Mouse (Mus musculus): ENCODE measurements at regions not wholly inside any gene's neighbourhood (a gene's known extent, or its start where the extent isn't known, plus 50 kb on each side); places are given as distances from the start of the nearest gene placed in this dataset.

- 83% methylated on average over 4 of the region's 4 CpGs for WGBS
- no peaks in the 10 kb centered on the region for H3K27me3 ChIP-seq
- H3K27ac ChIP-seq: no peak overlapping the region
- no peaks in the 10 kb centered on the region for H3K36me3 ChIP-seq
- no peaks in the 10 kb centered on the region for H3K9me3 ChIP-seq
- no peaks in the 10 kb centered on the region for H3K4me1 ChIP-seq
- H3K9ac ChIP-seq: no peak overlapping the region
- H3K4me3 ChIP-seq: no peak overlapping the region
- no peak overlapping the region for H3K4me2 ChIP-seq (replicated peaks)
- no peak for ATAC-seq (ENCODE audit: low FRiP score, low read depth)
Observed at GRCm38 (mm10) chr14:66584699-66585098, 575.7 kb upstream of the Gulo start.

DNA sequence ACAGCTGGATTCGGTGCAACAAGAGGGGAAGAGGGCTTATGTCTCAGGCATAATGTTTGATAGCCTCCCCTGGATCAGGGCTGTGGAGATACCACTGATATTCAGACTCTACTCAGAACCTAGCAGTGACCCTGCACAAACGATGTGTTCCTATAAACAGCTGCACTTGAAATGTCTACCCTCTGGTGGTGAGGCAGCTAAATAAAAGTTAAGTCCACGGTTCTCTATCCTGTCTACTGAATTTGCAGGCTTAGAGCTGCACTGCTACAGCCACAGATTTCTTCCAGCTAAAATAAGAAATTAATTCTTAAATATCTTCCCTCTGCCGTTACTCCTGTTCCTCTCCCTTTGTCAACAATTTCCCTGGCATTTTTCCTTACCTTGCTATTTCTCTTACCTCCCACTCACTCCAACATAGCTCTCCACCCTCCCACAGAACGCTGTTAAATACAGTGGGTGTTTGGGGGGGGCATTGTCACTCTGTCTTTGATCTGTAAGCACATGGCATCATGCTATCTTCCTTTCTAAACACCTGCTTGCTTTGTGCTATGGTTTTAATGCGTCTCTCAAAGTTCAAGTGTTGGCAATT lies 571.0 kb upstream of the Gulo start:
- Histone ChIP-seq H3K9ac (no peak overlapping the region), H3K4me3 (no peak overlapping the region), H3K4me1 (no peaks in the 10 kb centered on the region), H3K27me3 (no peaks in the 10 kb centered on the region), H3K4me2 (replicated peaks) (no peak overlapping the region), H3K9me3 (peaks cover 3% of the 10 kb centered on the region; the same call in 1 of the 2 replicates), H3K36me3 (no peaks in the 10 kb centered on the region), H3K27ac (no peak overlapping the region)
- no peak for ATAC-seq (ENCODE audit: low FRiP score, low read depth)
- WGBS: 76% methylated on average over 6 of the region's 6 CpGs

DNA sequence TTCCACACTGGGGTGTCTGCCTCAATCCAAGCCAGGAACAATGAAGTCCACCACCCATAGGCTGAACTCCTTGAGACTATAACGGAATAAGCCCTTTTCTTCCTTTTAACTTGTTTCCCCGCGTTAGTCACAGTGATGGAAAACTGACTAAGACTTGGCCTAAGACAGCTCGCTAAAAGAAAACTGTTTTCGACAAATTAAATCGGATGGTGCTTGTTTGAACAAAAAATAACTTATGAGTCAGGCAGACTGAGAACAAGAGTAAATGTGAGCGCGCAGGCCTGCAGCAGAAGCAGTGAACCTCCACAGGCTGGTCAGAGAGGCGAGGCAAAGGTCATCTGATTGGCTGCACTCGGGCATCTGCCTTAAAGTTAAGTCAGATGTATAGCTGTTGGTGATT lies 557.6 kb upstream of the Gulo start:
- Histone ChIP-seq H3K9ac (no peak overlapping the region), H3K27me3 (peaks cover 2% of the 10 kb centered on the region; the same call in 1 of the 2 replicates), H3K4me1 (no peaks in the 10 kb centered on the region), H3K4me2 (replicated peaks) (no peak overlapping the region), H3K27ac (no peak overlapping the region), H3K9me3 (no peaks in the 10 kb centered on the region), H3K36me3 (no peaks in the 10 kb centered on the region), H3K4me3 (no peak overlapping the region)
- WGBS: 91% methylated on average over 10 of the region's 10 CpGs
- ATAC-seq (ENCODE audit: low FRiP score, low read depth): no peak

GRCm38 (mm10) chr14:66562744-66563143 lies 553.7 kb upstream of the Gulo start:
- Histone ChIP-seq H3K27me3 (peaks cover 2% of the 10 kb centered on the region; the same call in 1 of the 2 replicates), H3K9me3 (no peaks in the 10 kb centered on the region), H3K9ac (no peak overlapping the region), H3K36me3 (no peaks in the 10 kb centered on the region), H3K27ac (no peak overlapping the region), H3K4me2 (replicated peaks) (no peak overlapping the region), H3K4me3 (no peak overlapping the region), H3K4me1 (no peaks in the 10 kb centered on the region)
- 39% methylated on average over 4 of the region's 4 CpGs for WGBS
- ATAC-seq (ENCODE audit: low FRiP score, low read depth): no peak

DNA sequence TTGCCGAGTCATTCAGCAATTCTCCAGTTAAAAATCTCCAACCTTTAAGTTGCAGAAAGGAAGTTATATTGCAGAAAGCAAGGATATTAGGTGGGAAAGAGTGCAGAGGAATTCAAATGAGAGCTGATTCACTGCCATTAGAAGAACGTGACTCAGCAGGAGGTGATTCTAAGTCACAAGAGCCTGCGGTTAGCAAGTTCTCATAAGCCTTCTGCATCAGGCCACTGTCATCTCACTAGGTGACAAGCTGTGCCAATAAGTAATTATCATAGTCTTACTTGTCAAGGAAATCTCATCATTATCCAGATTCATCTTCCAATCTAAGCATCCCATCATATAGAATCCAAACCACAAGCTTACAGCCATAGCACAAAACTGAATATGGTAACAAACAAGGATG lies 552.7 kb upstream of the Gulo start:
- H3K9me3 ChIP-seq: no peaks in the 10 kb centered on the region
- ATAC-seq (ENCODE audit: low FRiP score, low read depth): no peak
- H3K27me3 ChIP-seq: peaks cover 2% of the 10 kb centered on the region; the same call in 1 of the 2 replicates
- H3K4me1 ChIP-seq: no peaks in the 10 kb centered on the region
- H3K4me2 ChIP-seq (replicated peaks): no peak overlapping the region
- no peak overlapping the region for H3K9ac ChIP-seq
- no peak overlapping the region for H3K27ac ChIP-seq
- WGBS: 72% methylated on average over 3 of the region's 3 CpGs
- H3K4me3 ChIP-seq: no peak overlapping the region
- H3K36me3 ChIP-seq: no peaks in the 10 kb centered on the region

- H3K4me3 ChIP-seq: no peak overlapping the region
- 86% methylated on average over 5 of the region's 5 CpGs for WGBS
- ATAC-seq (ENCODE audit: low FRiP score, low read depth): no peak
Observed at GRCm38 (mm10) chr14:66561042-66561590, 552.1 kb upstream of the Gulo start.

DNA sequence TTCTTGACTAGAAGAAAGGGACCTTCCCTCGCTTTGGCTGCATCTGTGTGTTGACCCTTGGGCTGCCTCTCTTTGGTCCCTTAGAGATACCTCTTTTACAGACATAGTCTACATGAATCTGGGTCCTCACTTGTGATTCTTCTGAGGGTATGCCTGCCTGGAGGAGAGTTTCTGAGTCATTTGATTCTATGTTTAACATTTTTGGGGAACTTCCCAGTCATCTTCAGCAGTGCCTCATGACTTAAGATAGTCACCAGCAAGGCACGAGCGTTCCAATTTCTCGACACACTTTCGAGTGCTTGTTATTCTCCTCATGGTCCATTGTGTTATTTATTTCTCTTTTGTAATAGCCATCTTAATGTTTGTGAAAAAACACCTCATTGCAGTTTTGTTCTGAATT lies 549.4 kb upstream of the Gulo start:
- Histone ChIP-seq H3K27ac (no peak overlapping the region), H3K4me2 (replicated peaks) (no peak overlapping the region), H3K9ac (no peak overlapping the region), H3K27me3 (no peaks in the 10 kb centered on the region), H3K4me1 (no peaks in the 10 kb centered on the region), H3K9me3 (no peaks in the 10 kb centered on the region), H3K4me3 (no peak overlapping the region), H3K36me3 (no peaks in the 10 kb centered on the region)
- ATAC-seq (ENCODE audit: low FRiP score, low read depth): no peak
- 89% methylated on average over 5 of the region's 5 CpGs for WGBS

More at GRCm38 (mm10) chr14:66561042-66561590, 552.1 kb upstream of the Gulo start:
- no peaks in the 10 kb centered on the region for H3K9me3 ChIP-seq
- H3K4me1 ChIP-seq: no peaks in the 10 kb centered on the region
- no peak overlapping the region for H3K4me2 ChIP-seq (replicated peaks)
- no peaks in the 10 kb centered on the region for H3K36me3 ChIP-seq
- peaks cover 2% of the 10 kb centered on the region; the same call in 1 of the 2 replicates for H3K27me3 ChIP-seq
- H3K9ac ChIP-seq: no peak overlapping the region
- H3K27ac ChIP-seq: no peak overlapping the region

DNA sequence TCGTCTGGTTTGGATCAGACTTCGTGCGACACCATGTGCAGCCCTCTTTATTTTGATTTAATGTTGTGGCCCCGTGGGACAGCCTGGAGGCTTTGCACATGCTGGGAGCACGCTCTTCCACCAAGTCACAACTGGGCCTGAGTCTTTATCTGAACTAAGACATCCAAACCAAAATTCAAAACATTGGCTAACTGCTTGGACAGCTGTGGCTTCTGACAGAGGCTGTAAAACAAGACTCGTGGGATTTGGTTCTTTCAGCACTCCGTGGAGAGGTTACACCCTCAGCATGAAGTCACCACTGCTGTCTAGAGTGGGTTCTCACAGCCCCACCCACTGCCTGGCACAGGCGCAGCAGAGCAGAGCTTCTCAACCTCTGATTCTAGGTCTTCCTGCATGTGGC lies 548.6 kb upstream of the Gulo start:
- H3K27me3 ChIP-seq: no peaks in the 10 kb centered on the region
- no peak overlapping the region for H3K4me3 ChIP-seq
- H3K36me3 ChIP-seq: no peaks in the 10 kb centered on the region
- no peak overlapping the region for H3K27ac ChIP-seq
- H3K9me3 ChIP-seq: no peaks in the 10 kb centered on the region
- H3K9ac ChIP-seq: no peak overlapping the region
- no peak overlapping the region for H3K4me2 ChIP-seq (replicated peaks)
- 63% methylated on average over 8 of the region's 8 CpGs for WGBS
- no peak for ATAC-seq (ENCODE audit: low FRiP score, low read depth)
- H3K4me1 ChIP-seq: no peaks in the 10 kb centered on the region

- Histone ChIP-seq H3K4me2 (replicated peaks) (no peak overlapping the region), H3K9me3 (no peaks in the 10 kb centered on the region), H3K4me1 (no peaks in the 10 kb centered on the region), H3K36me3 (no peaks in the 10 kb centered on the region), H3K27me3 (no peaks in the 10 kb centered on the region), H3K27ac (no peak overlapping the region), H3K4me3 (no peak overlapping the region), H3K9ac (no peak overlapping the region)
- no peak for ATAC-seq (ENCODE audit: low FRiP score, low read depth)
- 90% methylated on average over 6 of the region's 6 CpGs for WGBS
Observed at GRCm38 (mm10) chr14:66538498-66538897, 529.5 kb upstream of the Gulo start.

- Histone ChIP-seq H3K4me3 (no peak overlapping the region), H3K4me2 (replicated peaks) (no peak overlapping the region), H3K9ac (no peak overlapping the region), H3K36me3 (no peaks in the 10 kb centered on the region), H3K4me1 (no peaks in the 10 kb centered on the region), H3K9me3 (no peaks in the 10 kb centered on the region), H3K27ac (no peak overlapping the region), H3K27me3 (no peaks in the 10 kb centered on the region)
- WGBS: 31% methylated on average over 1 of the region's 1 CpGs
- ATAC-seq (ENCODE audit: low FRiP score, low read depth): no peak
Observed at GRCm38 (mm10) chr14:66534671-66535070, 525.7 kb upstream of the Gulo start.

- H3K4me1 ChIP-seq: no peaks in the 10 kb centered on the region
- 25% methylated on average over 5 of the region's 5 CpGs for WGBS
- H3K27ac ChIP-seq: no peak overlapping the region
- H3K4me3 ChIP-seq: no peak overlapping the region
- ATAC-seq (ENCODE audit: low FRiP score, low read depth): no peak
- no peaks in the 10 kb centered on the region for H3K9me3 ChIP-seq
- no peaks in the 10 kb centered on the region for H3K27me3 ChIP-seq
- no peak overlapping the region for H3K4me2 ChIP-seq (replicated peaks)
- H3K9ac ChIP-seq: no peak overlapping the region
- H3K36me3 ChIP-seq: no peaks in the 10 kb centered on the region
Observed at GRCm38 (mm10) chr14:66528135-66528534, 519.1 kb upstream of the Gulo start.

- H3K9me3 ChIP-seq: no peaks in the 10 kb centered on the region
- H3K36me3 ChIP-seq: no peaks in the 10 kb centered on the region
- no peak overlapping the region for H3K27ac ChIP-seq
- WGBS: 71% methylated on average over 6 of the region's 6 CpGs
- no peak overlapping the region for H3K9ac ChIP-seq
- no peak for ATAC-seq (ENCODE audit: low FRiP score, low read depth)
- H3K4me3 ChIP-seq: no peak overlapping the region
- H3K4me1 ChIP-seq: no peaks in the 10 kb centered on the region
- H3K27me3 ChIP-seq: no peaks in the 10 kb centered on the region
- H3K4me2 ChIP-seq (replicated peaks): no peak overlapping the region
Observed at GRCm38 (mm10) chr14:66527061-66527460, 518.1 kb upstream of the Gulo start.

GRCm38 (mm10) chr14:66522856-66523400 lies 513.9 kb upstream of the Gulo start:
- H3K4me3 ChIP-seq: no peak overlapping the region
- ATAC-seq (ENCODE audit: low FRiP score, low read depth): no peak
- no peak overlapping the region for H3K27ac ChIP-seq
- H3K4me1 ChIP-seq: no peaks in the 10 kb centered on the region
- H3K9ac ChIP-seq: no peak overlapping the region
- no peaks in the 10 kb centered on the region for H3K36me3 ChIP-seq
- no peak overlapping the region for H3K4me2 ChIP-seq (replicated peaks)
- H3K9me3 ChIP-seq: no peaks in the 10 kb centered on the region
- WGBS: 76% methylated on average over 6 of the region's 6 CpGs
- H3K27me3 ChIP-seq: no peaks in the 10 kb centered on the region
